Mouse (Mus musculus) kidney, postnatal 4 days (tissue): ENCODE results near the gene Hagh.

Experiments
- DNase-seq, 2 experiments: peaks; one replicate each; pipeline ENCODE4 v3.0.0; 2021; ENCODE audit warnings: mixed read lengths in 2 of 2

Gene Hagh

GRCm38 (mm10) chr17:24902671-24903474 lies 62.9 kb downstream of the Hagh start:
- peak; percentile 64 to 69 for DNase-seq

- DNase-seq: no peak
These were observed 63.8 kb downstream of the Hagh start for GRCm38 (mm10) chr17:24903767-24904166.

GRCm38 (mm10) chr17:24907591-24907990 lies 67.6 kb downstream of the Hagh start:
- no peak for DNase-seq

- DNase-seq: no peak
These were observed 74.0 kb downstream of the Hagh start for GRCm38 (mm10) chr17:24913984-24914383.
